Mouse (Mus musculus): ENCODE data around the gene Myh3. TPM values are rescaled to one million over a fixed set of nuclear protein-coding genes. Genes with fewer than 3 reads are reported as not detected.

Myh3 gene
- total RNA-seq, 1 experiment from 2014 or later = not detected

DNA sequence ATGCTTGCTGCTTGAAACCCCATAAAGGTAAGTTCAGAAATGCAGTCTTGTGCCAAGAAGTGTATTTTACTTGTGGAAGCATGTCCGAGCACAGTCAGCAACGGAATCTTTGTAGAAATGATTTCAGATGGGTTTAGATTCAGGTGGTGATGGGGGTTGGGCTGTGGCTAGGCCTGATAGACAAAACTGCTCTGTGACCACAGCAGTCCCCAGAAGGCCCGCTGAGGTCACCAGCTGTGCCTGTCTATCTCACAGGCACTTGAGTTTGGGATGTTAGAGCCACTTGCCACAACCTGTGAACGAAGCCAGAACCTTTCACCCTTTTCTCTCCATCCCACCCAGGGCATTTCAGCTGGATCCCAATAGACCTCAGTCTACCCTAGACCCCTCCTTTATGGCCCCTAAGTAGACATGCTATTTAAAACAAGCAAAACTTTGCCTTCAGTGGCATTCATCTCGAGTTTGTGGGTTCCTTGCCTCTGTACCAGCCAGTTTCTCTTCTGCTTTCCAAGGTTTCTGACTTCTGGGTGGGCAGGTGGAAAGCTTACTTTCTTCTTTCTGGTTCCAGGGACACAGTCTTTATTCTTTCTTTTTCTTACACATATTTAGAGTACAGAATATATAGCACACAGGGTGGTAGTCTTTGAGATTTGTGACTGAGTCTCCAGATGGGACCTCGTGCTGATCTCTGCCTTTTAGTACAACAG is 66.6 kb downstream of the Myh3 start:
- DNase-seq = no peak

DNA sequence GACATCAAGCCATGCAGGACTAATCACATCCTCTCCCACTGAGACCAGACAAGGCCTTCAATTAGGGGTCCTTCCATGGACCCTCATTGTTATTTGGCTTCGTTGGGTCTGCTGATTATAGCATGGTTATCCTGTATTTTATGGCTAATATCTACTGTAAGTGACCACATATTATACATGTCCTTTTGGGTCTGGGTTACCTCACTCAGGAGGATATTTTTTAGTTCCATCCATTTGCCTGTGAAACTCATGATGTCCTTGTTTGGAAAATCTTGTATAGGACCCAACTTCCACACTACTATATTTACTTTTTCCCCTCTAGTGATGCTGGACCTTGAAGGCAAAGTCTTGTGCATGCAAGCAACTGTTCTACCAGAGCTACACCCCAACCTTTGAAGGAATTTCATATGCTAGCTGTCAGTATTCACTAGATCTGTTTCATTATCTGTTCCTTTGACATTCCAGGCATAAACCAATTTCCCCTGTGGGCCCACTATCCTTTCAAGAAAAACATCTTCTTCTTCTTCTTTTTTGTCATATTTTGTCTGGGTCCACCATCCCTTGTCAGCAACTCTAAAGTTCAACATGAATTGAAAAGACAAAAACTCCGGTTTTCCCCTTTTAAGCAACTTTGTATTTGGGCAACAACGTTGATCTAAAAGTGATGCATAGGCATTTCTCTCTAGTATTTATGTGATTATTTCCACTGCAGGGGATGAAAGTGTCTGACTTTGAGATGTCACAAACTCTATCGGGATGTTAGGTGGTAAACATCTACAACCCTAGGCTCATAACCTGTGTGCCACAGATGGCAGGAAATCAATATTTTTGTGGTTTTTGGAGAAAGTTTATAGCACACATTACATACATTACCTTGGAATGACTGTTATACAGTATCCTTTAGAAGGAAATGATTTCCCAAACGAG is 67.6 kb downstream of the Myh3 start:
- no peak for DNase-seq

DNA sequence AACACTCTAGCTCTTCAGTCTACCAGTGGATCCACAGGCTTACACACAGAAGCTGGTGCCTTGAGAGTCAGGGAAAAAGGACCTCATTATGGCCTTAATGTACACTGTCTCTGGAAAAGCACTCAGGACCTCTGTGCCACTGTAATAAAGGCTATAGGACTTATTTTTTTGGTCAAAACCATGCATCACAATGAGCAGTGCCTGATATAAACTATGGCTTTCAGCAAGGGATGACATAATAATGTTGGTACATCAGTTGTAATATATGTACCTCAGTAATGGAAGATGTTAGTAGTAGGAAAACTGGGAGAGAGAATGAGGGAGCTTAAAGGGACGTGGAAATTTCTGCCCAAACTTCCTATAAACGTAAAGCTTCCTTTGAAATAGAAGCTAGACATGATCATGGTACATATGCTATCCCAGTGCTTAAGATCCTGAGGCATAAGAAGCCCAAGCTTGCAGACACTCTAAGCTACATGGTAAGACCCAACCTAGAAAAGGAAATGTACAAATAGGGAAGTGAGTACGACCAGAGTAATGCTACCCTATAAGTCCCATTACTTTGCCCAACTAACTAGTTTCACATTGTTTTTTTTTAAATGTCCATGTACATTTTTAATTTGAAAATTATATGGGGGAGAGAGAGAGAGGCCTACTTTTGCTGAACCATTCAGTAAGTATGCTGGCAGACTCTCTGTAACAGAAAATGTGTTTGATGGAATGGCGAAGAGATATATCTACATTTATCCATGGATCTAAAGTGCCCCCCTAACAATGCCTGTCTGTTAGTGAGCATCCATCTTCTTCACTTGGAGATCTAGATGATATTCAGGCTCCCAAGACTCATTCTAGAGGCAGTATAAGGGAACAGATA is 68.5 kb downstream of the Myh3 start:
- no peak for DNase-seq

DNA sequence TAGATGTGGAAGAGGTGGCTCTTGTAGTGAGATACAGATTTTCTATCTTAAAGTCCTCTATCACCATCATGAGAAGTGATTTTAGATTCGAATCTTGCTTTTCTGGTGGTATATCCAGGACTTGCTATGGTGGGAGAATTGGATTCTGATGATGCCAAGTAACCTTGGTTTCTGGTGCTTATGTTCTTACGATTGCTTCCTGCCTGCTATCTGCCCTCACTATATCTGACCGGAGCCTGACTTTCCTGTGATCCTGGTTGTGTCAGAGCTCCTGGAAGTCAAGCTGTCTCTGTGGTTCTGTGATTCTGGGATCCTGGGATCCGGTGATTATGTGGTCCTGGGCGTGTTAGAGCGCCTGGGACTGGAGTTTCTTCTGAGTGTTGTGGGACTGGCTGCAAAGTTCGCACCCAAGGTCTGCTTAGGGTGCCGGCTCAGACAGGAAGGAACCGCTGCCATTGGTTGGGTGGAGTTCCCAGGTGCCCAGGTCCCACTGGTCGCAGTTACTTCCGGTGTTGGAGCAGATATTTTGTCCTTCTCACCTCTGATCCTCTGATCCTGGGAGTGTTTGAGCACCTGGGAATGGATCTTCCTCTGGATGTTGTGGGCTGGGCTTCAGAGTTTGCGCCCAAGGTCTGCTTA is 69.3 kb downstream of the Myh3 start:
- DNase-seq = no peak

DNA sequence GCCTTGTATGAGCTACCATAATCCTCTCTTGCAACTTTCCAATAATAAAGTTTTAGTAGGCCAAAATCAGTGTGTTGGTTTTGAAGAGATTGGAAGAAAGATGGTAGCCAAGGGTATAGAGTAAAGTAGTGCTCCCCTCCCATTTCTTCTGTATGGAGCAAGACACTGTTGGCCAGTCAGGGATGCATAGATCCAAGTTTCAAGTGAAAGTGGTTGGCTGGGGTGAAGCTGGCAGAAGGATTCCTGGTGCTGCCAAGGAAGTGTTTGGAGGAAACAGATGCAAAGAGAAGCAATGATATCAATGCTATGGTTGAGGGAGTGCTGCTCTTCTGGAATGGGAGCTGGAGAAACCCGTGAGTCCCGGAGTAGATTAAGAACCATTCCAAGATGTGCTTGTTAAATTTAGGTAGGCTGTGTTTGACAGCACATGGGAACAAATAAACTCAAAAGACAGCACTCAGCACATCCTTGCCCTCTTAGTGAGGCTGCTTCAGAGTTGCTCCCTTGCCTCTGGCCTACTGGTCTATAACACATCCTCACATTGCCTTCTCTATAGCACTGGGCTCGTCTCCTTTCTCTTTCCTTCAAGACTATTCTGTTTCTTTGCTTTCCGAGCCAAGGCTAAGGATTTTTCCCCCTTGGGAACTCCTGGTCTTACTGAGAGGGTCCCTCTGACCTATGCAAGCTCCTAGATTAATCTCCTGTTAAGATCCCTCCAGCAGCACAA is 70.3 kb downstream of the Myh3 start:
- DNase-seq = no peak

DNA sequence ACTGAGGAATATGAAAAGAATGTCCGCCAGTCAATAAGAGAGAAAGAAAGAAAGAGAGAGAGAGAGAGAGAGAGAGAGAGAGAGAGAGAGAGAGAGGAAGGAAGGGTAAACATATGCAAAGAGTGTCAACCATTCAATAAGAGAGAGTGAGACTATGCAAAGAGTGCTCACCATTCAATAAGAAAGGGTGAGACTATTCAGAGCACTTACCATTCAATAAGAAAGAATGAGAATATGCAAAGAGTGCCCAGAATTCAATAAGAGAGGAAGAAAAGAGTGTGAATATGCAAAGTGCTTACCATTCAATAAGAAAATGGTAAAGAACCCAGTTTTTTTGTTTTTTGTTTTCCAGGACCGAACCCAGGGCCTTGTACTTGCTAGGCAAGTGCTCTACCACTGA is 72.1 kb downstream of the Myh3 start:
- no peak for DNase-seq

DNA sequence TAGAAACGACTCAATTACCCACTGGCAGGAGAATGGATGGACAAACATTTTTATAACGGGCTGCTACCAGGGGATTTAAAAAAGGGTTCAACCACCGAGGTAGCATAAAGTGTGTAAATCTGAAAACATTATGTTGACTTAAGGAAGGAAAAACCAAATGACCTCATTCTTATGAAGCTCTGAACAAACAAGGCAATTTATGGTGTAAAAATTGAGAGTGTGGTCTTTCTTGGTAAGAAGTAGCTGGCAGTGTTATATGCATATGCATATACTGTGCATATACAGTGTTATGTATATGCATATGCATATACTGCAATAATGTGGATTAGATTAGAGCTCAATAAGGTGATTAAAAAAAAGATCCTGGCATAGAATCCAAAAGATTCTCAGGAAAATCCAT is 73.1 kb downstream of the Myh3 start:
- no peak for DNase-seq

Small RNA genes within 50 kb of the gene (microRNA-seq; reads per million reads assigned to microRNA genes)
- gene Mir6923 = 0 reads per million in 2 experiments

Other genes with a start within 250 kb of the Myh3 start
- gene Pirt, start 166.3 kb upstream of the Myh3 start, total RNA-seq (2021) = 7.1 and 12.1 TPM in 2 replicates
- not detected in 2 replicates for gene Tmem238l, start 121.7 kb upstream of the Myh3 start, total RNA-seq (2021)
- gene Tmem220, start 53.1 kb upstream of the Myh3 start, total RNA-seq (2021) = 6.8 and 7.0 TPM in 2 replicates
- gene Adprm, start 25.7 kb upstream of the Myh3 start, total RNA-seq (2021) = 26.2 and 27.3 TPM in 2 replicates
- gene Sco1, start 25.6 kb upstream of the Myh3 start, total RNA-seq (2021) = 19.9 and 21.0 TPM in 2 replicates
- not detected in 2 replicates for gene Myh2, start 92.7 kb downstream of the Myh3 start, total RNA-seq (2021)
- 0.12 TPM in 1 of 2 replicates, not detected in the other for gene Myh1, start 121.8 kb downstream of the Myh3 start, total RNA-seq (2021)
- 0.33 TPM in 1 of 2 replicates, not detected in the other for gene Myh4, start 159.7 kb downstream of the Myh3 start, total RNA-seq (2021)
- gene Myh8, start 198.8 kb downstream of the Myh3 start, total RNA-seq (2021) = not detected in 2 replicates
- not detected in 2 replicates for gene Myh13, start 243.4 kb downstream of the Myh3 start, total RNA-seq (2021)

Measured in adrenal gland, postnatal 25 days (tissue).